Mouse (Mus musculus): Measurements from ENCODE around the gene Ccm2l. TPM values are rescaled to one million over a fixed set of nuclear protein-coding genes. Genes with fewer than 3 reads are reported as not detected.

The Ccm2l gene
- polyA plus RNA-seq (2012; rRNA removed), result 12.4 and 15.5 TPM in 2 replicates

DNA sequence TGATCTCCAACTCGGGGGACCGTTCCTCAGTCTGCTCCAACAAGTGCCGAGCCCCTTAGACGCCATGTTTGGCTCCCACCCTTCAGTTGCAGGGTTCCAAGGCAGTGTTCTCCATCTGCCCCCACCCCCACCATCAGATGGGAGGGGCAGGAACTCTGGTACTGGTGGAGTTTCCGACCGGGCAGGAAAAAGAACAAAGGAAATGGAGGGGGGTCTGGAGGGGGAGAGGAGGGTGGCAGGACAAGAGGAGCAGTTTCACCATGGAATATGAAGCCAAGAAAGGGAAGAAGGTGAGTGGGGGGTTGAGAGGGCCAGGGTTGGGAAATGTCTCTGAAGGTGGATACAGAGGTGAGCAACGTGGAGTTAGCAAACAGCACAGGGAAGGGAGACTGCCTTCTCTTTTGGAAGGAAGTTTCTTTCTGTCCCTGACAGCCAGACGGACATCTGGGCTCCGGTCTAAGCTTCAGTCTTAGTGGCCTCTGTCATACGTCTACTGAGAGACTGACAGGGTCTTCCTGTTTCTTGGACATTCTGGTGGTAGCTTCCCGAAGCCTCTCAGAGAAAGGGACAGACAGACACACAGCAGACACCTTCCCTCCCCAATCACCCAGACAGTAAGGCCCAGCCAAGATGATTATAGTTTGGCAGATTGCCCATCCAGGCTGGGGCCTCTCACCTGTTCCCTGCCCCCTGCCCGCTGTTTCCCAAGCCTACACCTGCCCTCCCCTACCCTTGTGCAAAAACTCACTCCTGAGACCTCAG, at the start of gene Ccm2l:
Gene Ccm2l (plus strand): TSS at position 209 of the 762 bp plus-strand sequence.
- DNase-seq (ENCODE audit: low spot score), result no peak

DNA sequence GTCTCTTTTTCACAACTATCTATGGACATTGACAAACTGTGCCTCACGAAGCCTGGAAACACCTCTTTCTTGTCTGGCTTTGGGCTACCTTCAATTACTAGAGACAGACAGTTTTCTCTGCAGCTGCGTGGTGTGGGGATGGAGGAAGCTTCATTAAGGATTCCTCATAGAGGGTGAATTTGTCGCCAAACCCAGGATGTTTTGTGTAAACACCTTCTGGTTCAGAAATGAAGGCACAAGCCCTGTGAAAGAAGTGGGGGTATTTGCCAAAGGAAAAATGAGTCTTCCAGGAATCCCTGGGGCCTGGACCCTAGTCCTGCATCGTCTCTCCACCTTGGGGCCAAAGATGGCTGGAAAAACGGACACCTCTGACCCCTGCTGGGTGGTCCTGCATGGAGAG, 49.0 kb upstream of the Ccm2l start:
- DNase-seq (ENCODE audit: low spot score), result no peak

DNA sequence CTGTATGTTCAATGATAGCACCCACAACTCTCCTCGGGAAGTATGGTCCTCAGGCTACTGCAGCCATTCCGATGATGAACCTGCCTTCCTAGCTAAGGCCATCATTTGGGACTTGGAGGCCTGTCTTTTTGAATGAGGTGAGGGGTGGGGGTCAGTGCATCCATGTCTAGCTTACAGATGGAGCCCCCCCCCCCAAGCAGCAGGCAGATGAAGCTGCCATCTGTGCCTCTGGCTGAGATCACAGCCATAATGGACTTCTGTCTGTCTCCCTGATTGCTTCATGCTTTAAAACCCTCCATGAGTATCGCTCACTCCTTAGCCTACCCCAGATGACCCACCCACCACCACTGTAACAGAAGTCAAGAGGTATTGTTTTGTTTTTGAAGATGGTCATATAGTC, 46.4 kb upstream of the Ccm2l start:
- DNase-seq (ENCODE audit: low spot score), result no peak

DNA sequence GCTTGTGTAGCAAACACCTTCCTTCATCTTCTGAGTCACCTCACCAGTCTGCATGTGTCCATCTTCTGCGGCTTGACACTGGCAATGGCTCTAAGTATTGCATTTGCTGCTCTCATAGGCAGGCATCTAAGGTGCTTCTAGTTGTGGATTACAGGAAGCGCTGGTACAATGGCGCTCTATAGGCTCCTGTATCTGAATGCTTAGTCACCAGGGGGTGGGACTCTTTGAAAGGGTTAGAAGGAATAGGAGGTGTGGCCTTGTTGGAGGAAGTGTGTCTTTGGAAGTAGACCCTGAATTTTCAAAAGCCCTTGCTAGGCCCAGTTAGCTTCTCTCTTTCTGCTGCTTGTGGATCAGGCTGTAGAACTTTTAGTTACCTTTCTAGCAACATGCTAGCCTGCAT, 44.6 kb upstream of the Ccm2l start:
- DNase-seq (ENCODE audit: low spot score), result no peak

DNA sequence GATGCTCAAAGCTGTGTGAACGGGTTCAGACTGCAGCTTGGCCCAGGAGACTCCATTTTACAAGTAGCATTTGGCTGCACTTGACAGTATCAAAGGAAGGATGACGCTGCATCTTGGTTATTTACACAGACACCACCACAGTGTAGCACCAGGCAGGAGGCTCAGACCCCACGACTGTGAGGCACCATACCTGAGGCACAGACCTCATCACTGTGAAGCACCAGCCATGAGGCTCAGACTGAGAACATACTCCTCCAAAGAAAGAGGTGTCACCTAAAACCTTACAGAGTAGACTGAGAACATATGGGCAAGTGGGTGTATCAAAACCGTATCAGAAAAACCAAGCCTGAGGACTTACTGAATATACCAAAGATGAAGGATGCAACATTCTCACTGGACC, 42.9 kb upstream of the Ccm2l start:
- no peak for DNase-seq (ENCODE audit: low spot score)

DNA sequence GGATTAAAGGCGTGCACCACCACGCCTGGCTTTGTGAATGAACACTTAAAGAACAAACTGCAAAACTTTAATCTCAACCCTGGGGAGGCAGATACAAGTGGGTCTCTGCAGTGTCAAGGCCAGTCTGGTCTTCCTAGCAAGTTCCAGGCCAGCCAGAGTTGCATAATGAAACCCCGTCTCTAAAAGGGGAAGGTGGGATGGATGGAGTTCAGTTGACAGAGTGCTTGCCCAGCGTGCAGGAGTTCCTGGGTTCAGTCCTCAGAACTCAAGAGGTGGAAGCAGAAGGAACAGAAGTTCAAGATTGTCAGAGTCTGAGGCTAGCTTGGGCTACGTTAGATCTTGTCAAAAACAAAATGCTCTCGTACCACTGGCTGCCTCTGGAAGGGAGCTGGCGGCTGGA, 39.7 kb upstream of the Ccm2l start:
- DNase-seq (ENCODE audit: low spot score), result no peak

DNA sequence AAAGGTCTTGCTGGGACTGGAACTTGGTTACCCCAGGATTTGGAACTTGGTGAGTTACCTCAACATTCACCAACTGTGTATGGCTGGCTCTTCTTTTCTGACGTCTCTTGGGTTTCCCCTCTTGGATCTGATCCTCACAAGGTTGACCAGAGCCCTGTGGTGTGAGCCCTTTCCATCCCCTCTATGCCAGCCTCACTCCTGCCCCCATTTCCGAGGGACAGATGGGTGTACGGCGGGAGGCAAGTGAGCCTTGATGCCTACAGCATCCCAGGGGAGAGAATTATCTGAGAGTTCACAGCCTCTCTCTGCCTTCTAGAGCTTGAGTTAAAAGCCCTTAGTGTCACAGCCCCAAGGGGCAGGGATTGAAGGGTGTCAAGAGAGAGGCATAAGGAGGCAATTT, 38.3 kb upstream of the Ccm2l start:
- DNase-seq (ENCODE audit: low spot score), result no peak

DNA sequence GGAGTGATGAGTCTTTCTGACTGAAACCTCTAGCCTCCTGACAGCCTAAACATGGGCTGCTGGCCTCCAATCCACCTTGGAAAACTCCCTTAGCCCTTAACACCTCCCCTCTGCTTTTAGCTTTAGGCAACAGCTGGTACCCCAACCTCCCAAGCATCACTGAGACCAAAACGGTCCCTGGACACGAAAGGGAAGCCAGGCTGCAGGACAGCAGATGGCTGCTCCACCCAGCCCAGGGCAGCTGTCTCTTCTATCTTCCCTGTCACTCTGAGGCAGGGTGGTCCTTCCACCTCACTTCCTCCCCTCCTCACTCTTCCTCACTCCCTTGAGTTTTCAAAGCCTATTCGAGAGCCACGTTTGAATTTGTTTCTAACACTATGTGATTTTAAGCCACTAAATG, 35.3 kb upstream of the Ccm2l start:
- no peak for DNase-seq (ENCODE audit: low spot score)

DNA sequence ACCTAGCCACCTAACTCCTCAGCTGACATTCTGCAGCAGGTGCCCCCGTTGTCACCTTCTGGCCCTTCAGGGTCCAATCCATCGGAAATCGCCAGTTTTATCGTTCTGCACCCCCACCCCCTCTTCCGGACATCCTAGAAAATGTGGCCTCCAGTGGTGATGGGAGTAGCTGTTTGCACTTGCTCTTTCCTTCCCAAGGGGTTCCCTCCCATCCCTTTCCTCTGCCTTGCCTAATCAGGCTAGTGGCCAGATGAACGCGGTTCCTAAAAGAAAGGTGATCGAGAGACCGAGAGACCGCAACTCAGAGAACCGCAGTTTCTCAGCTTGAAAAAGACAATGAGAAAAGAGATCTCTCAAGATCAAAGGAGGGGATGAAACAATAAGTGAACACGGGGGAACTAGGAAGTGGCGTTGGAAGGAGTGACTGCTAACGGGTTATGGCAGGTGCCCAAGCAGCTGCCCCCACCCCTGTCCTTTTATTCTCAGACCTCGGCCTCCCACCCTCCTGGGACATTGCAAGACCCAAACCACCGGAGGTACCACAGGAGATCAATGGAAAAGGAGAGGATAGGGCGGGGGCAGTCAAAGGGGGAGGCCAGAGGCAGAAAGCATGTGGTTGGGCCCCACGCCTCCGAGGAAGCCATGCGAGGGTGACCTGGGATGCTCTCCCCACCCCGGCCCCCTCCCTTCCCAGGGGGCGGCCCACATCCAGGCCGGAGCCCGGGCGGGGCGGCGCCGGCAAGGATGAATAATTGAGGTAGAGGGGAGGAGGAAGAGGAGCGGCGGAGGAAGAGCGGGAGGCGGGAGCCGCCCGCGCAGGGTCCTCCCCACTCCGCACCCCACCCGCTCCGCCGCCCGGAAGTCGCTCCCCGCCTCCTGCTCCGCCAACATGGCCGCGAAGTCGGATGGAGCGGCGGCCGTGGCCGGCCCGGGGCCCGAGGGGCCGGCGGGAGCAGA, 34.4 kb upstream of the Ccm2l start, which contains the start of gene Xkr7:
Gene Xkr7 (plus strand): TSS at position 727 of the 957 bp plus-strand sequence.
- DNase-seq (ENCODE audit: low spot score), result no peak

DNA sequence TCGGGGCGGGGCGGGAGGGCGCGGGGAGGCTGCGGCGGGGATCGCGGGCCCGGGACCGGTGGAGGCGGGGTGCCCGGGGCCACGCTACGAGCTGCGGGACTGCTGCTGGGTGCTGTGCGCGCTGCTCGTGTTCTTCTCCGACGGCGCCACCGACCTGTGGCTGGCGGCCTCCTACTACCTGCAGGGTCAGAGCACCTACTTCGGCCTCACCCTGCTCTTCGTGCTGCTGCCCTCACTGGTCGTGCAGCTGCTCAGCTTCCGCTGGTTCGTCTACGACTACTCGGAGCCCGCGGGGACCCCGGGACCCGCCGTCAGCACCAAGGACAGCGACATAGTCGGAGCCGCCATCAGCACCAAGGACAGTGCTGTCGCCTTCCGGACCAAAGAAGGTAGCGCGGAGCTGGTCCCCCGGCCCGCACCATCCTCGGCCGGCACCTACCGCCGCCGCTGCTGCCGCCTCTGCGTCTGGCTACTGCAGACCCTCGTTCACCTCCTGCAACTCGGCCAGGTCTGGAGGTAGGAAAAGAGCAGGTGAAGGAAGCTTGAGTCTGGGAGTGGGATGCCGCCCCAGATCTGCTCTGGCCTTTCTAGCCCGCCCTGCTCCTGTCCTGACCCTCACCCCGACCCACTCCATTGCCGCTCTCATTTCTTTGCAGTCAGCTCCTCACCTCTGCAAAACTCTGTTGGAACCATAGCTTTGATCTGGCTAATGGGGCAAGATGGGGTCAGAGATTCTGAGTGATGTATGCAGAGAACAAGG, 33.5 kb upstream of the Ccm2l start:
- DNase-seq (ENCODE audit: low spot score), result peak; percentile 50

DNA sequence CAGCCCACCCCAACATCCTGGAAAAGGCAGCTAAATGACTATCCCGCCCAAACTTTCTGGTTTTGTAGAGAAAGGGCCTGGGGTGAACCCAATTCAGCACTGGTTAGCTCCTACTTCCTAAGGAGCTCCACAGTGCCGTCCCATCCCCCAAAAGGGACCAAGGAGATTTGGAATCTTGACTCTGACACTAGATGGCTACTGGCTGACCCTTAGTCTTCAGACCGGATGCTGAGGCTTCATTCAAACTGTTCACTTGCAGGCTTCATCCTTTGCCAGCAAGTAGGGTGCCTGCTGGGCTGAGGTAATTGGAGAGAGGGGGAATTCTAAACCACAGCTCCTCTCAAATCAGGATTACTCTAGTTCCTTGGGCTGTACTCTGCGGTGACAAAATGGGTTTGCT, 32.8 kb upstream of the Ccm2l start:
- DNase-seq (ENCODE audit: low spot score), result no peak

DNA sequence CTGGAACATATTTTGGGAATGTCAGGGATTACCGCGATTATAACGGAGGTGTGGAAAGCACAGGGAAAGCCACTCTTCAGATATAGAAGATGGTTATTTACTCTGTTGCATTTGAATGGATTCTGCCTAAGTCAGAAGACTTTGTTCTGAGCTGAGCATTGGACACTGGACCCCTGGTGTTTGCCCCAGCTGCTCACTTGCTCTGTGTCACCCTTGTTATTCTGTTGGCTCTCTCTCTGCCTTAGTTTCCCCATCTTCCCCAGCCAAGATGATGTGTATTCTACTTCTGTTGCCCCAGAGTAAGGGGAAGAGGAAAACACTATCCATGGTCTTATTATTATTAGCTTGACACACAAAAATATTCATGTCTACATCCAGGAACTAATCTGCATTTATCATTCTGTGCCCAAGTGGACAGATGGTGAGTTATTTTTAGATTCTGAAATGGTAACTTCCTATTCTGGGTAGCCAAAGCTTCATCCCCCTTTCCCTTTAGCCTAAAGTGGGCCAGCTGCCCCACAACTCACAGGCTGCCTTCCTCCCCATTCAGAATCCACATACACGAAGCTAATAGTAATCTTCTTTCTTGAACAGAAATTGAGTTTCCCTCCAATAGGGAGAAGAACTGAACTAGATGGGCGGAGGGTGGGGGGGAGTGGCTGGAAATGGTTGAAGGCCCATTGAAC, 32.1 kb upstream of the Ccm2l start:
- no peak for DNase-seq (ENCODE audit: low spot score)

DNA sequence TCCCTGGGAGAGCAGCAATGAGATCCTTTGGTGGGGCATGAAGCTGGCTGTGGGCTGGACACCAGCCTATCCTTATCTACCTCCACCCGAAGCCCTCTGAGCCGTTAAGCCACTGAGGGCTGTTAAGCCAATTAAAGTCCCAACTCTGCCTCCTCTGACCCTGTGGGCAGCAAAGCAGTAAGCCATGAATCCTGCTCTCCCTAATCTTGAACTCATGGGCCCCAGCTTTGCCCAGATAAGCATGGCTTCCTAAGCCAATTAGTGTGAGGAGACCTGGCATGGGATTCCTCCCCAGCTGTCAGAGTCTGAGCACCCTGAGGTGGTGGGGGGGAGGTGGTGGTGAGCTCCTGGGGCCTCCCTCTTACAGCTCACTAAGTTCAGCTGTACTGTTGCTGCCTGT, 29.1 kb upstream of the Ccm2l start:
- DNase-seq (ENCODE audit: low spot score), result no peak

DNA sequence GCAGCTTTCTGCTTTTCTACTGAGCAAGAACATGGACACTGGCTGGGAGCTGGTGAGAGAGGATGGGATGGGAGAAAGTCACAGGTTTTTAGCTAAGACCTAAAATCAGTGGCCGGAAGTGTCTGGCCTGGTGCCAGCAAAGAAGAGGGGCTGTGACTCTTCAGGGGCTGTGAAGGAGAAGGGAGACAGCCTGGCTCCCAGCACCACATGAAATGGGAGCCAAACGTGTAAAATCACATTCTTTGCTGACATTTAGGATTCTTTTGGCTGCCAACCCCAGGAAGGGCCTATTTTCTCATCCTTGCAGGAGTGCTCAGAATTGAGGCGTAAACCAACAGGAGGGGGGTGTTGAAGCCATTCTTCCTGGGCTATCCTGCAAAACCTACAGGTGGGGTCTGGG, 21.9 kb upstream of the Ccm2l start:
- DNase-seq (ENCODE audit: low spot score), result no peak

DNA sequence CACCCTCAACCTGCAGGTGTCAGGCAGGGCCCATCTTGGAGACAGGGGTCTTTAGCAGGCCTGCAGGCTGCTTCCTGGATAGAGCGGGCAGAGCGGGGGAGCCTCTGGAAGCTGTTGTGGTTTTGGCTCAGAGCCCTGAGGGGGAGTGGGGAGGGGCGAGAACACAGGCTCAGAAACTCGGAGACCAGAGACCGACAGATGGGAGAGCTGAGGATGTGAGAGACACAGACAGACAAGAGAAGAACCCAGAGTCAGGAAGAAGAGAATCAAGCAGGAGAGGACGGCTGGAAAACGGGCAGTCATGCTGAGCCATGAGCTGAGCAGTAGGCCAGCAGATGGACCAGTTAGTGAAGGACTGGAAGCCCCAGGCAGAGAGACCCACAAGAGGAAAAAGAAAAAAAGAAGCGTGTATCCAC, 19.9 kb upstream of the Ccm2l start:
- no peak for DNase-seq (ENCODE audit: low spot score)

DNA sequence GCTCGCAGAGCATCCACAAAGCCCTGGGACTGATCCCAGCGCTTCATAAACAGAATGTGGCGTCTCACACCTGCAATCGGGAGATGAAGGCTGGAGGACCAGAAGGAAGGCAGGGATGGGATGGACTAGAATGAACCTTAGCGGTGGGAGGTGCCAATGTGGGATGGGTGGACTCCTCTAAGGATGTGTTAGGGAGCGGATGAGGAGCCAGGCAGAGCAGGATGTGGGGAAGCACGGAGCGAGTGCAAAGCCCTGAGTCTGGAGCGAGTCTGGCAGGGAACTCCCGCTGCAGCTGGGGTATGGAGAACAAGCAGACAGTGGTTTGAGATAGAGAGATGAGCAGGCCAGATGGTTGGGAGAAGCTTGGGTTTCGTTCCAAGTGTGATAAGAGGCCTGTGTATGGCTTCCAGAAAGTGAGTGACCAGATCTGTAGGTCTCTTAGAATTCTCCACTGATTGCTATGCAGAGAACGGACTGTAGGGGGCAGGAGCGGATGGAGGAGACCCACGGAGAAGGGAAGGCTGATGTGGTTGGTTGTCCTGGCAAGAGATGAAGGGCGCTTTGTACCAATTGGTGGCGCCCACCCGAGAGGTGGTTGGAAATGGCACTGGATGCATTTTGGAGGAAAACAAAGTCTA, 17.8 kb upstream of the Ccm2l start:
- no peak for DNase-seq (ENCODE audit: low spot score)

DNA sequence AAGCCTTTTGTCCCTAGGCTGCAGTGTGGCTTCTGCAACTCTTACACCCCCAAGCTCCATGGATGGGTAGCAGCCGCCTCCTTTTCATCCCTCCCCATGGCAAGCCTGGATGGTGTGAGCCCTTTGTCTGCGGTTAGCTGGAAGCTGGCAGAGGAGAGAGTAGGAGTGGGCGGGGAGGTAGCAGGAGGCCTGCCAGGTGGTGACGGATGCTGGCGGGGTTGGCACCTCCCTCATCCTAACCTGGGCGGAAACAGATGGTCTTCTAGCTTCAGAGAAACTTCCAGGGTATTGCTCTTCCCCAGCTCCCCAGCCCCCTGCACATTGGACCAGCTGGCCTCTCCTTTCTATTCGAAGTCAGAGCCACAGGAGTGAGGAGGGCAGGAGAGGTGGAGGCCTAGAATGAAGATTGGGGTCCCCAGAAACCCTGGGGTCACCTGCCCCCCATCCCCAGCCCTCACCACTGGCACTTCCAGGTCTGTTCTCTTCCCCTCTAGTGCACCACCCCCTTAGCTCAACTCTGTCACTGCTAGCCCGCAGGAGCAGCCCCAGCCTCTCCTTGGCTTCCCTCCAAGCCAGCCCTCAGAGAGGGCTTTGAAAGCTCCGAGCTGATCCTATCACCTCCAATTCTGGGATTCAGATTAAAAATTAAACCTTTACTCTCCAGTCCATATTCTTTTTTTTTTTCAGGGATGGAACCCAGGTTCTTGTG, 16.3 kb upstream of the Ccm2l start:
- DNase-seq (ENCODE audit: low spot score), result no peak

DNA sequence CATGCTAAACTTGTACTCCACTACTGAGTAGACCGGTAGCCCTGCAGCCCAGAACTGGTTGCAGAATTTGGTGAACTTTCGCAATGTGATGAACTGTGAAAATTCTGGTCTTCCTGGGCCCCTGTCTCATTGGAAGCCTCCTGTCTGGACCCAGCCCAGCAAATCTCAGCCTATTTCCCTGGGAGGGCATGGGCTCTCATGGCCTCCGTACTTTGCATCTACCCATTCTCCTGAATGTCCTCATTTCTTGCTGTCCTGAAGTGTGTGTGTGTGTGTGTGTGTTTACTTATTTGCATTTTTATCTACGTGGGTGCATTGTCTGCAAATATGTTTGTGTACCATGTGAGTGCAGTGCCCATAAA, 15.8 kb upstream of the Ccm2l start:
- no peak for DNase-seq (ENCODE audit: low spot score)

DNA sequence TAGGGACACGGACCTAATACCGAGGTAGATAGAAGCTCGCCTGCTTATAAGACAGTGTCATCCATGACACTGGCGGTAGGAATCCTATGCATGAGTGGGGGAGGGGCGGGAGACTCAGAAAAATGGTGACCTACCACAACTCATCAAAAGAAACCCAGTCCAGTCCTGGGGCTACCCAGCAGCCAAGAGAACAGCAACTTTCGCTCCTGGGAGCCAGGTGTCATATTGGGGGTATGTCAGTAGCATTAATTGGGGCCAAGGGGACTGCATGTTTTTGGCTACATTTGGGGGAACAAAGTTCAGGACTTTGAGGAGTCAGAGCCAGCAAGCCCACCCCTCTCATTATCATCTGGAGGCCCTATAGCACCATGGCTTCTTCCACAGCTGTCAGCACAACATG, 14.7 kb upstream of the Ccm2l start:
- DNase-seq (ENCODE audit: low spot score), result no peak

DNA sequence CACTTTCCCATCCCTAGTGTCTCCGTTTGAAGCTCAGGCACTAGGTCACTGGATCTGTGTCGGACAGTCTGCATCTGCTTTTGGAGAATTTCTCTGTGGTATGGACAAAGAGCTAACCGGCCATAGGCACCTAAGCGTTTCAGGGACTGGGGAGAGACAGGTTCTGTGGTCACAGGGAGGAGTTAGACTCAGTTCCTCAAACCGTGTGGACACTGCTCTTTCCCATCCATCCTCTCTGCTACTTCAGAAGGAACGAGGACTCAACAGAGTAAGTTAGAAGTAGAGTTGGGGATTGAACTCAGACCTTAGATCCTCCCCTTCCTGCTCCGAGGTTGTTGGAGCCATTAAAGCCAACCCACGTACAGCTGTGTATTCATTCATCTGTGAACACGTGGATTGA, 14.2 kb upstream of the Ccm2l start:
- DNase-seq (ENCODE audit: low spot score), result no peak

All from urinary bladder, adult 2 months (tissue).